Comparison of ENCODE assay signal across 10 mouse cellular contexts in genomic region chr4:89112168-89112710, GRCm38 (mm10).
"Had no signal": no experiment of that assay in that cellular context is flagged by ENCODE, and none has a peak within 500 bp of the region (broad histone marks: within the 10 kb centered on the region; RNA-seq: fewer than 3 reads in every experiment).

No protein-coding gene starts in this region.

- DNase-seq: kidney, adult 8-10 months; kidney, postnatal 36 days; layer of hippocampus, adult 9-11 months; layer of hippocampus, postnatal 36 days; lung, embryonic 14.5 days; lung, postnatal 10 days; lung, postnatal 4 days; thymus, postnatal 4 days had no signal

- ATAC-seq: liver, embryonic 12.5 days; midbrain, embryonic 13.5 days had no signal
